Mouse (Mus musculus): Measurements from ENCODE around the gene Gm17535.
"Not testable (repeated sequence)": the region's sequence is repeated elsewhere in the genome, so short reads cannot be mapped to it uniquely, and the experiment has no call there.

Gene Gm17535

GRCm38 (mm10) chr9:3034299-3034698 is at the start of gene Gm17535:
Gm17535 (plus strand) TSS chr9:3034599.
- not testable (repeated sequence) for DNase-seq (ENCODE audit: low read depth, low spot score)

- not testable (repeated sequence) for DNase-seq (ENCODE audit: low read depth, low spot score)
Observed at GRCm38 (mm10) chr9:3000445-3000972, 33.9 kb upstream of the Gm17535 start, which contains the start of gene Gm10722. Gm10722 (plus strand) TSS chr9:3000922.

- not testable (repeated sequence) for DNase-seq (ENCODE audit: low read depth, low spot score)
Observed at GRCm38 (mm10) chr9:3001006-3001405, 33.4 kb upstream of the Gm17535 start.

- DNase-seq (ENCODE audit: low read depth, low spot score): not testable (repeated sequence)
Observed at GRCm38 (mm10) chr9:3001948-3002659, 32.3 kb upstream of the Gm17535 start.

- not testable (repeated sequence) for DNase-seq (ENCODE audit: low read depth, low spot score)
Observed at GRCm38 (mm10) chr9:3002794-3003396, 31.5 kb upstream of the Gm17535 start, which contains the start of gene Gm11168. Gm11168 (plus strand) TSS chr9:3003346.

GRCm38 (mm10) chr9:3006179-3006578 is 28.2 kb upstream of the Gm17535 start:
- DNase-seq (ENCODE audit: low read depth, low spot score): not testable (repeated sequence)

- not testable (repeated sequence) for DNase-seq (ENCODE audit: low read depth, low spot score)
Observed at GRCm38 (mm10) chr9:3006636-3007035, 27.8 kb upstream of the Gm17535 start.

- DNase-seq (ENCODE audit: low read depth, low spot score): not testable (repeated sequence)
Observed at GRCm38 (mm10) chr9:3007272-3007671, 27.1 kb upstream of the Gm17535 start.

GRCm38 (mm10) chr9:3009331-3009730 is 25.1 kb upstream of the Gm17535 start:
- not testable (repeated sequence) for DNase-seq (ENCODE audit: low read depth, low spot score)

- not testable (repeated sequence) for DNase-seq (ENCODE audit: low read depth, low spot score)
Observed at GRCm38 (mm10) chr9:3012054-3012621, 22.3 kb upstream of the Gm17535 start.

- DNase-seq (ENCODE audit: low read depth, low spot score): not testable (repeated sequence)
Observed at GRCm38 (mm10) chr9:3012733-3013279, 21.6 kb upstream of the Gm17535 start, which contains the start of gene Gm10721. Gm10721 (plus strand) TSS chr9:3013140.

- not testable (repeated sequence) for DNase-seq (ENCODE audit: low read depth, low spot score)
Observed at GRCm38 (mm10) chr9:3015354-3015753, 19.0 kb upstream of the Gm17535 start, which contains the start of gene Gm10720. Gm10720 (plus strand) TSS chr9:3015654.

- not testable (repeated sequence) for DNase-seq (ENCODE audit: low read depth, low spot score)
Observed at GRCm38 (mm10) chr9:3015896-3016295, 18.5 kb upstream of the Gm17535 start.

- not testable (repeated sequence) for DNase-seq (ENCODE audit: low read depth, low spot score)
Observed at GRCm38 (mm10) chr9:3017108-3017507, 17.3 kb upstream of the Gm17535 start, which contains the start of gene Gm10719. Gm10719 (plus strand) TSS chr9:3017408.

GRCm38 (mm10) chr9:3018944-3019343 is 15.5 kb upstream of the Gm17535 start:
- DNase-seq (ENCODE audit: low read depth, low spot score): not testable (repeated sequence)

- not testable (repeated sequence) for DNase-seq (ENCODE audit: low read depth, low spot score)
Observed at GRCm38 (mm10) chr9:3019835-3020727, 14.3 kb upstream of the Gm17535 start.

GRCm38 (mm10) chr9:3022316-3023008 is 11.9 kb upstream of the Gm17535 start:
- DNase-seq (ENCODE audit: low read depth, low spot score): not testable (repeated sequence)

GRCm38 (mm10) chr9:3023312-3023984 is 11.0 kb upstream of the Gm17535 start, which contains the start of gene Gm10718:
Gm10718 (plus strand) TSS chr9:3023547.
- DNase-seq (ENCODE audit: low read depth, low spot score): not testable (repeated sequence)

GRCm38 (mm10) chr9:3023985-3024648 is 10.3 kb upstream of the Gm17535 start:
- DNase-seq (ENCODE audit: low read depth, low spot score): not testable (repeated sequence)

All from telencephalon, adult 2 months (tissue).